Mouse (Mus musculus) olfactory bulb, adult 2 months (tissue): ENCODE data around the gene Myocos. TPM values are rescaled to one million over a fixed set of nuclear protein-coding genes. Genes with fewer than 3 reads are reported as not detected.

Source experiments
- H3K27ac ChIP-seq: fragments of 200-500 bp; 2 replicates; pipeline ENCODE4 v1.5.1; 2012; ENCODE audit warnings: low read depth, low read length; ENCODE audit not compliant: insufficient read depth
- H3K4me1 ChIP-seq: fragments of 200-500 bp; 2 replicates; pipeline ENCODE4 v1.6.1; 2012; ENCODE audit warnings: low read length; ENCODE audit not compliant: control insufficient read depth, insufficient read depth
- H3K4me3 ChIP-seq: fragments of 200-500 bp; 2 replicates; pipeline ENCODE4 v1.5.1; 2012; ENCODE audit warnings: mild to moderate bottlenecking, low read depth, low read length, moderate library complexity; ENCODE audit not compliant: insufficient read depth
- CTCF ChIP-seq: fragments of 200-500 bp; IDR thresholded peaks from 2 replicates; pipeline ENCODE4 v1.5.1; 2012; ENCODE audit warnings: low read depth, mild to moderate bottlenecking, low read length, moderate library complexity; ENCODE audit not compliant: insufficient read depth
- POLR2A ChIP-seq: fragments of 200-500 bp; IDR thresholded peaks from 2 replicates; pipeline ENCODE4 v1.6.1; 2012; ENCODE audit warnings: mild to moderate bottlenecking, low read depth, low read length, moderate library complexity; ENCODE audit not compliant: insufficient read depth
- WGBS: fragments of 180-500 bp; shearing (Covaris S2); methylation state at CpG from one replicate; pipeline ENCODE4 v1.1.7; 2018; 5-methylcytosine and 5-hydroxymethylcytosine counted together
- polyA plus RNA-seq: library from polyadenylated mRNA; stranded (reverse); fragments of >200 nt; gene quantifications from 2 replicates; pipeline ENCODE4 v1.2.4, GENCODE M21; 2012; ENCODE audit warnings: low replicate concordance; ENCODE audit not compliant: missing spikeins, insufficient read depth, insufficient read length

The Myocos gene
- polyA plus RNA-seq, 1 experiment, result not detected

- Histone ChIP-seq H3K4me1 (no peaks in the 10 kb centered on the region), H3K4me3 (no peak overlapping the region), H3K27ac (no peak overlapping the region)
- WGBS, result 35% methylated on average over 7 of the region's 7 CpGs
- TF ChIP-seq CTCF, result no peak
- no peak for TF ChIP-seq POLR2A
These were observed 32.8 kb downstream of the Myocos start for GRCm38 (mm10) chr1:162625229-162625628.

- 53% methylated on average over 4 of the region's 4 CpGs for WGBS
- TF ChIP-seq POLR2A (no peak), CTCF (no peak)
- Histone ChIP-seq H3K4me3 (no peak overlapping the region), H3K27ac (no peak overlapping the region), H3K4me1 (no peaks in the 10 kb centered on the region)
These were observed 34.1 kb downstream of the Myocos start for GRCm38 (mm10) chr1:162623895-162624294.

GRCm38 (mm10) chr1:162620487-162620886, 37.5 kb downstream of the Myocos start:
- TF ChIP-seq CTCF (no peak), POLR2A (no peak)
- Histone ChIP-seq H3K27ac (no peak overlapping the region), H3K4me3 (no peak overlapping the region), H3K4me1 (no peaks in the 10 kb centered on the region)
- 72% methylated on average over 4 of the region's 4 CpGs for WGBS

DNA sequence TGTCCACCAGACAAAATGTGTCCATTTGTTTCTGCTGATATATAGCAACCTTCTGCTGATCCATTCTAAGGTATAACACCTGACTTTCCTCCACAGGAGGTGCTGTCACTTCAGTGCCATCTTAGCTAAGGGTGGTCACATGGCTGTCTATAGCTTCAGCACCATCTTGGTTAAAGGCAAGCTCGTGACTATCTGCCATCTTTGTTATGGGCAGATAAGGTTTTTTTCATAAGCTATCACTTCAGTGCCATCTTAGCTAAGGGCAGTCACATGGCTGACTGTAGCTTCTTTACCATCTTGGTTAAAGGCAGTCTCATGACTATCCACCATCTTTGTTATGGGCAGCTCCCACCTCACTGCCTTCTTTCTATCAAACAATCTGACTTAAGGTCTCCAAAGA, 42.5 kb downstream of the Myocos start:
- WGBS, result 75% methylated on average over 1 of the region's 1 CpGs
- no peaks in the 10 kb centered on the region for H3K4me1 ChIP-seq
- no peak overlapping the region for H3K27ac ChIP-seq
- H3K4me3 ChIP-seq, result no peak overlapping the region
- TF ChIP-seq POLR2A (no peak), CTCF (no peak)

GRCm38 (mm10) chr1:162611191-162611590, 46.8 kb downstream of the Myocos start:
- H3K27ac ChIP-seq, result no peak overlapping the region

GRCm38 (mm10) chr1:162609633-162610250, 48.3 kb downstream of the Myocos start:
- no peaks in the 10 kb centered on the region for H3K4me1 ChIP-seq
- H3K27ac ChIP-seq, result no peak overlapping the region
- TF ChIP-seq POLR2A, result no peak
- no peak for TF ChIP-seq CTCF
- no peak overlapping the region for H3K4me3 ChIP-seq
- 53% methylated on average over 9 of the region's 9 CpGs for WGBS

More at GRCm38 (mm10) chr1:162611191-162611590, 46.8 kb downstream of the Myocos start:
- H3K4me1 ChIP-seq, result no peaks in the 10 kb centered on the region
- TF ChIP-seq POLR2A, result no peak
- no peak for TF ChIP-seq CTCF
- 45% methylated on average over 4 of the region's 4 CpGs for WGBS
- no peak overlapping the region for H3K4me3 ChIP-seq

DNA sequence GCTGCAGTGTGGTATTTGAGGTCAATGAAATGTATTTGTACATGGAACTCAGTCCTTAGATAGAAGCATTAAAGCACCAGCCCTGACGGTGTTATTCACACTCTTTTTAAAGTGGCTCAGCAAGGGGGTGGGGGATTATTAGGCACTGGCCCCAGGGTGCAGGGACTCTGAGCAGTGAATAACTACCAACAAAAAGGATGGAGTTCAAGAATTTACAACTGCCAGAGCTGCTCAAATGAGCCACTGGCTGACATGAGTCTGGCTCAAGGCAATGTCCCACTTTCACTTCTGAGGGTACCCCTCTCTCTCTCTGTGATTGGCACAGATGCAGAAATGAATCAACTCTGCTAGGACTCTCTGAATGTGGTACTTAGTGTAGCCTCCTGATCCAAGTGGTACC, 49.9 kb downstream of the Myocos start:
- WGBS, result 24% methylated on average over 1 of the region's 1 CpGs
- Histone ChIP-seq H3K27ac (no peak overlapping the region), H3K4me3 (no peak overlapping the region), H3K4me1 (no peaks in the 10 kb centered on the region)
- TF ChIP-seq CTCF (no peak), POLR2A (no peak)

DNA sequence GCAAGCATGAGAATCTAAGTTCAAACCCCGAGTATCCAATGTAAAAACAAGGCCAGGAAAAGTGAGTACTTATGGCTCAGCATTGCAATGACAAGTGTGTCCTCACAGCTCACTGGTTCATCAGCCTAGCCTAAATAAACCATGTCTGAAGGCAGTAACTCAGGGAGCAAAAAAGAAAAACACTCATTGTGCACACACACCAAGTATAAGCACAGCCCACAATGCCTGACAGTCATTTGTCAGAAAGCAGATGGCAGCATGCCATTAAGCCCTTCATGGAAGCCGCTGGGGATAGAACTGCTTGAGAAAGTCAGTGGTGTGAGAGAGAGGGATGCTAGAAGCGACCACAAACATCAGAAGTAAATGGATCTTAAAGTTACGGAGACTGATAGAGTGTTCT, 56.7 kb downstream of the Myocos start:
- WGBS, result 55% methylated on average over 4 of the region's 4 CpGs

GRCm38 (mm10) chr1:162599617-162600016, 58.4 kb downstream of the Myocos start:
- TF ChIP-seq POLR2A, result no peak
- TF ChIP-seq CTCF, result no peak
- no peak overlapping the region for H3K4me3 ChIP-seq
- H3K4me1 ChIP-seq, result no peaks in the 10 kb centered on the region
- no peak overlapping the region for H3K27ac ChIP-seq
- WGBS, result 91% methylated on average over 5 of the region's 5 CpGs

More for the DNA sequence above, 56.7 kb downstream of the Myocos start:
- Histone ChIP-seq H3K27ac (no peak overlapping the region), H3K4me3 (no peak overlapping the region), H3K4me1 (no peaks in the 10 kb centered on the region)
- TF ChIP-seq CTCF, result no peak
